Mouse (Mus musculus): ENCODE data around the gene Hs1bp3. TPM values are rescaled to one million over a fixed set of nuclear protein-coding genes. Genes with fewer than 3 reads are reported as not detected.

Gene Hs1bp3
- total and polyA plus RNA-seq, 2 experiments from 2014 or later, result 5.8 to 7.0 TPM

GRCm38 (mm10) chr12:8301011-8301814, 12.0 kb upstream of the Hs1bp3 start:
- Histone ChIP-seq H3K9ac (peak overlapping the region; percentile 25), H3K4me1 (ENCODE audit: insufficient read depth) (no peaks in the 10 kb centered on the region), H3K9me3 (ENCODE audit: low read length) (no peaks in the 10 kb centered on the region), H3K4me3 (ENCODE audit: low read depth, low read length) (peak overlapping the region; percentile 43), H3K36me3 (ENCODE audit: insufficient read depth) (no peaks in the 10 kb centered on the region), H3K4me2 (ENCODE audit: low read depth) (peak overlapping the region; percentile 70), H3K27ac (ENCODE audit: low read depth, low read length) (no peak overlapping the region), H3K27me3 (ENCODE audit: insufficient read depth, low read length) (peaks cover 77% of the 10 kb centered on the region)
- ATAC-seq (peak; percentile 23), DNase-seq (peak; percentile 16)
- no peak for TF ChIP-seq CTCF (IDR thresholded peaks at IDR 0.05; ENCODE audit: low read depth)
- 4% methylated on average over 46 of the region's 46 CpGs for WGBS

DNA sequence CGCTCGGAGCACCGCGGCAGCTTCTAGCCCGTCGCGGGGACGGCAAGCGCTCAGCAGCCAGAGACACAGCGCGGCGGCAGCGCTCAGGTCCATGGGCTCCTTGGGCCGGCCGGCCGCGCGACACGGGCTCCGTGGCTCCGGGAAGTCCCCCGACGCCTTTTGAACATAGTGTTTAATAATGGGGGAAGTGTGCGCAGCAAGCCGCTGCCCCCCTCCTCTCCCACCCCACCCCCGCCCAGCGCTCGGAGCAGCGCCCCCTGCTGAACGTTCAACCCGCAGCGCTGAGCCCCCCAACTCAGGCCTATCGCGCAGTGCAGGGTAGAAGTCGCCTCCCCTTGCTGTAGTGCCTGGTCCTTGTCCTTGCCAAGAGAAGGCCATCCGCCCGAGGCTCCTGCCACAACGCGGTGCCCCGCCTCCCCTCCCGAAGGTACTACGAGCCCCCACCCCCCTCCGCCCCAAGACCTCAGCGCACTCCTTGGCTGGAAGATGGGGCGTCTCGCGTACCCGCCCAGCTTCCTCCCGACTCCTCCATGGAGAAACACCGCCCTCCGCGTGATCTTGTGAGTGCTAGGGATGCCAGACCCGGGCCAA, 11.3 kb upstream of the Hs1bp3 start, which contains the start of gene Gdf7:
TSS of gene Gdf7 (minus strand) at position 114 of the 591 bp plus-strand sequence.
- peak within 1 kb of the TSS; percentile 25 for H3K9ac ChIP-seq
- peak; percentile 51 for DNase-seq
- H3K27ac ChIP-seq (ENCODE audit: low read depth, low read length), result no peak within 1 kb of the TSS
- no peaks in the 10 kb centered on the region for H3K36me3 ChIP-seq (ENCODE audit: insufficient read depth)
- no peaks in the 10 kb centered on the region for H3K9me3 ChIP-seq (ENCODE audit: low read length)
- peak; percentile 50 for TF ChIP-seq CTCF (IDR thresholded peaks at IDR 0.05; ENCODE audit: low read depth)
- H3K27me3 ChIP-seq (ENCODE audit: insufficient read depth, low read length), result peaks cover 69% of the 10 kb centered on the region
- under 1% methylated on average over 49 of the region's 53 CpGs for WGBS
- no peaks in the 10 kb centered on the region for H3K4me1 ChIP-seq (ENCODE audit: insufficient read depth)
- peak within 1 kb of the TSS; percentile 43 for H3K4me3 ChIP-seq (ENCODE audit: low read depth, low read length)
- peak within 1 kb of the TSS; percentile 70 for H3K4me2 ChIP-seq (ENCODE audit: low read depth)
- ATAC-seq, result peak; percentile 69

DNA sequence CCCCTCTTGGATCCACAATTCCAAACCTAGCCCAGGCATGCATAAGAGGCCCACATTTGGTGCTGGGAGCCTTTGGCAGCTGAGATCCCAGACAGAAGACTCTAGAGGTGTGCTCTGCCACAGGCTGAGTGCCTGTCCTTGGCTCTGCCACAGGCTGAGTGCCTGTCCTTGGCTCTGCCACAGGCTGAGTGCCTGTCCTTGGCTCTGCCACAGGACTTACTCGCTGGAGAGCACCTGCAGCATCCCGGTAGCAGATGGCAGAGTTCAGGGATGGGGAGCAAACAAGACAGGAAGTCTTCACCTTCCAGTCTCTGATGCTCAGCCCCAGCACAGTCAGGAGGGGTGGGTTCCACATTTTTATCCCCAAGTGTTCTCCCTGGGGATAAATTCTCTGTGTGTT, 8.0 kb upstream of the Hs1bp3 start:
- H3K9me3 ChIP-seq (ENCODE audit: low read length), result no peaks in the 10 kb centered on the region
- no peak overlapping the region for H3K27ac ChIP-seq (ENCODE audit: low read depth, low read length)
- ATAC-seq (no peak), DNase-seq (no peak)
- H3K4me2 ChIP-seq (ENCODE audit: low read depth), result no peak overlapping the region
- no peak for TF ChIP-seq CTCF (IDR thresholded peaks at IDR 0.05; ENCODE audit: low read depth)
- no peak overlapping the region for H3K9ac ChIP-seq
- WGBS, result 35% methylated on average over 2 of the region's 2 CpGs
- no peaks in the 10 kb centered on the region for H3K4me1 ChIP-seq (ENCODE audit: insufficient read depth)
- peaks cover 41% of the 10 kb centered on the region for H3K27me3 ChIP-seq (ENCODE audit: insufficient read depth, low read length)
- no peak overlapping the region for H3K4me3 ChIP-seq (ENCODE audit: low read depth, low read length)
- H3K36me3 ChIP-seq (ENCODE audit: insufficient read depth), result no peaks in the 10 kb centered on the region

DNA sequence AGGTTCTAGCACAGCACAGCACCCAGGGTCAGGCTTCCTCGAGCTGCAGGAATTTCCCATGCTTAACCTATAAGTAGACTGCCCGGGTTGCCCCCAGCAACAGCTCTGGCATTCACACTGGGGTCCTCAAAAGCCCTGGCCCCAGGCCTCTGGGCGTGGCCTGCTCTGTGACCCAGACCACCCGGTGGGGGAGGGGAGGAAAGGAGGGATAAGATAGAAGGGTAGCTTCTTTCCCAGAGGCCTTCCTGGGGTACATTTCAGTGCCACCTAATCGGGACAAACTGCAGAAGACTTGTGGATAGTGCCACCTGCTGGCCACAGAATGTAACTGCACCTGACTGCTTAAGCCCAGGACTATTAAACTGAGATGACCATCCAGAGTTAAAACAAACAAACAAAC, 6.8 kb upstream of the Hs1bp3 start:
- H3K9ac ChIP-seq, result no peak overlapping the region
- 3% methylated on average over 5 of the region's 5 CpGs for WGBS
- H3K4me3 ChIP-seq (ENCODE audit: low read depth, low read length), result no peak overlapping the region
- no peaks in the 10 kb centered on the region for H3K4me1 ChIP-seq (ENCODE audit: insufficient read depth)
- H3K9me3 ChIP-seq (ENCODE audit: low read length), result no peaks in the 10 kb centered on the region
- DNase-seq (peak; percentile 82), ATAC-seq (peak; percentile 16)
- H3K27ac ChIP-seq (ENCODE audit: low read depth, low read length), result no peak overlapping the region
- H3K36me3 ChIP-seq (ENCODE audit: insufficient read depth), result no peaks in the 10 kb centered on the region
- H3K27me3 ChIP-seq (ENCODE audit: insufficient read depth, low read length), result peaks cover 31% of the 10 kb centered on the region
- H3K4me2 ChIP-seq (ENCODE audit: low read depth), result no peak overlapping the region
- TF ChIP-seq CTCF (IDR thresholded peaks at IDR 0.05; ENCODE audit: low read depth), result peak; percentile 93

GRCm38 (mm10) chr12:8306910-8307309, 6.3 kb upstream of the Hs1bp3 start:
- H3K9me3 ChIP-seq (ENCODE audit: low read length), result no peaks in the 10 kb centered on the region
- no peak overlapping the region for H3K4me3 ChIP-seq (ENCODE audit: low read depth, low read length)
- no peak overlapping the region for H3K4me2 ChIP-seq (ENCODE audit: low read depth)
- no peak for TF ChIP-seq CTCF (IDR thresholded peaks at IDR 0.05; ENCODE audit: low read depth)
- H3K4me1 ChIP-seq (ENCODE audit: insufficient read depth), result no peaks in the 10 kb centered on the region
- ATAC-seq, result no peak
- H3K27me3 ChIP-seq (ENCODE audit: insufficient read depth, low read length), result peaks cover 30% of the 10 kb centered on the region
- H3K9ac ChIP-seq, result no peak overlapping the region
- no peaks in the 10 kb centered on the region for H3K36me3 ChIP-seq (ENCODE audit: insufficient read depth)
- 62% methylated on average over 1 of the region's 1 CpGs for WGBS
- no peak overlapping the region for H3K27ac ChIP-seq (ENCODE audit: low read depth, low read length)
- no peak for DNase-seq

GRCm38 (mm10) chr12:8310992-8311391, 2.2 kb upstream of the Hs1bp3 start:
- Histone ChIP-seq H3K27ac (ENCODE audit: low read depth, low read length) (no peak overlapping the region), H3K9ac (no peak overlapping the region), H3K27me3 (ENCODE audit: insufficient read depth, low read length) (peaks cover 4% of the 10 kb centered on the region; the same call in 1 of the 2 replicates), H3K4me1 (ENCODE audit: insufficient read depth) (no peaks in the 10 kb centered on the region; the same call in 1 of the 2 replicates), H3K4me2 (ENCODE audit: low read depth) (no peak overlapping the region), H3K4me3 (ENCODE audit: low read depth, low read length) (no peak overlapping the region), H3K9me3 (ENCODE audit: low read length) (no peaks in the 10 kb centered on the region), H3K36me3 (ENCODE audit: insufficient read depth) (no peaks in the 10 kb centered on the region)
- WGBS, result 32% methylated on average over 17 of the region's 17 CpGs
- no peak for DNase-seq
- no peak for ATAC-seq
- TF ChIP-seq CTCF (IDR thresholded peaks at IDR 0.05; ENCODE audit: low read depth), result no peak

DNA sequence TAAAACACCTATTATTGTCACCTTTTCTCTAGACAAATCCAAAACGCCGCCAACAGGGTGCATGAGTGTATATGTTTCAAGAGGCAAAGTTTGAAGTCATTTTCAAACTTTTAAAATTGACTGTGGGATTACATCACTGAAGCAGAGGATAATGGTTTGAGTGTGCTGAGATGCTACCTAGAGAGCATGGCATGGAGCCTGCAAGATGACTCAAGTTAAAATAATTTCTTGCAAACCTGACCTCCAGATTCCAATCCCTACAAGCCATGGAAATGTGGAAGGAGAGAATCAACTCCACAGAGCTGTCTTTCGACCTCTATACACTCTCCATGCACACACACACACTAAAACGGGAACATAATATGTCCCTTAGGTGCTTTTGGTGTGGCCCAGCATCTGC, 966 bp upstream of the Hs1bp3 start:
- no peak for TF ChIP-seq CTCF (IDR thresholded peaks at IDR 0.05; ENCODE audit: low read depth)
- no peak overlapping the region for H3K4me3 ChIP-seq (ENCODE audit: low read depth, low read length)
- no peak overlapping the region for H3K27ac ChIP-seq (ENCODE audit: low read depth, low read length)
- H3K4me1 ChIP-seq (ENCODE audit: insufficient read depth), result no peaks in the 10 kb centered on the region; the same call in 1 of the 2 replicates
- no peak overlapping the region for H3K4me2 ChIP-seq (ENCODE audit: low read depth)
- no peak overlapping the region for H3K9ac ChIP-seq
- DNase-seq, result no peak
- no peak for ATAC-seq
- peaks cover under 1% of the 10 kb centered on the region; the same call in 1 of the 2 replicates for H3K36me3 ChIP-seq (ENCODE audit: insufficient read depth)
- 0 out of 2 replicates have a peak, but pooled peaks cover 4% of the 10 kb centered on the region for H3K27me3 ChIP-seq (ENCODE audit: insufficient read depth, low read length)
- 90% methylated on average over 4 of the region's 4 CpGs for WGBS
- H3K9me3 ChIP-seq (ENCODE audit: low read length), result no peaks in the 10 kb centered on the region
